Comparison of ENCODE assay signal across 6 mouse cellular contexts in the genomic region with DNA sequence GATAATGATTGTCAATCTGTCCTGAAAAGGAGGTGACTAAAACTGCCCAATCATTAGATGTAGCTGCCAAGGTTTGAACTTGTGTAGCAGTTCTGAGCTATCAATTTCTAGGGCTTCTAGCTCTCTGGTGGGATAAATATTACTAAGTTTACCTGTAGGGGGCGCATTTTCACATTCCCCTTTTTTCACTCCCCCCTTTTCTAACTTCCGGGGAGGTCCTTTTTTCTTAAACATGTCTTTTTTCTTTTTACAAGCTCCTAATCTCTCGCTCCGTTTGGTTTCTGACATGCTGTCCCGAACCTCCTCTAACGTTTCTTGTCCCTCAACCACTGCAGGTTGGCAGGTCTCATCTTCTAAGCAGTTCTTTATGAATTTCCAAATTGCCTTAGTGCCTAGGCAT.
DNase-seq lines count a peak whose midpoint lies in the region; ATAC-seq and TF ChIP-seq lines count a peak whose summit lies in the region.
"Not testable (repeated sequence)": the region's sequence is repeated elsewhere in the genome, so short reads cannot be mapped to it uniquely, and the experiment has no call there.

No protein-coding gene starts in this region.

- TF ChIP-seq CTCF in CH12.LX (conservative IDR thresholded peaks at IDR 0.05 in 1 of 2, IDR thresholded peaks at IDR 0.05 in 1 of 2; ENCODE audit: low read depth in 2 of 2, low read length in 2 of 2) = not testable (repeated sequence)

- H3K9me3 ChIP-seq in CH12.LX (replicated peaks; ENCODE audit: low read length); stomach, embryonic 16.5 days (replicated peaks; ENCODE audit: control insufficient read depth, low read length): not testable (repeated sequence)

- WGBS in stomach, embryonic 16.5 days = 80% methylated on average over 6 of the region's 6 CpGs

- H3K79me2 ChIP-seq in CH12.LX (replicated peaks; ENCODE audit: control insufficient read depth, extremely low read depth, insufficient read depth, poor library complexity, severe bottlenecking); myocyte (ENCODE audit: control insufficient read depth, insufficient read depth): not testable (repeated sequence)

- DNase-seq in 416B (ENCODE audit: low read depth) (peak; percentile 26), CH12.LX (ENCODE audit: extremely low read depth) (peak; percentile 36), NIH3T3 (ENCODE audit: low read depth) (peak; percentile 32)
- peak; percentile 19 for DNase-seq in induced T-regulatory cell, adult 2 months (ENCODE audit: low read depth)

- not testable (repeated sequence) for H3K4me1 ChIP-seq in CH12.LX (ENCODE audit: control insufficient read depth in 1 of 2, insufficient read depth in 2 of 2); stomach, embryonic 16.5 days (ENCODE audit: control insufficient read depth, insufficient read depth, low read length)

- ATAC-seq in stomach, embryonic 16.5 days (ENCODE audit: insufficient read depth, low FRiP score) = not testable (repeated sequence)

- peaks cover 12 to 15% of the 10 kb centered on the region in 2 experiments for H3K36me3 ChIP-seq in CH12.LX (replicated peaks in 1 of 2; ENCODE audit: control insufficient read depth in 1 of 2, insufficient read depth in 1 of 2, low read length in 1 of 2)
- H3K36me3 ChIP-seq in myocyte (ENCODE audit: control insufficient read depth, insufficient read depth); stomach, embryonic 16.5 days (ENCODE audit: control insufficient read depth, insufficient read depth, low read length): not testable (repeated sequence)

- not testable (repeated sequence) for H3K27me3 ChIP-seq in CH12.LX (replicated peaks); myocyte (ENCODE audit: control insufficient read depth, insufficient read depth, insufficient read length); stomach, embryonic 16.5 days (ENCODE audit: control insufficient read depth, insufficient read depth, low read length)

- peak overlapping the region; percentile 64 for H3K9ac ChIP-seq in CH12.LX (ENCODE audit: insufficient read depth, low read depth)
- not testable (repeated sequence) for H3K9ac ChIP-seq in stomach, embryonic 16.5 days (ENCODE audit: low read length)

- in situ Hi-C loops in CH12.LX (cut with MboI; ENCODE audit: low pct_ligation_motif_present, low pct_unique_long_range_greater_than_20kb, low sequenced_read_pairs) = not testable (repeated sequence)

- not testable (repeated sequence) for TF ChIP-seq RAD21 in CH12.LX (IDR thresholded peaks at IDR 0.05; ENCODE audit: low read depth, low read length)

- dilution Hi-C loops in CH12.LX (cut with MboI; ENCODE audit: extremely low pct_ligation_motif_present, extremely low pct_unique_long_range_greater_than_20kb, low sequenced_read_pairs) = not testable (repeated sequence)

- H3K4me3 ChIP-seq in CH12.LX (replicated peaks in 1 of 3; ENCODE audit: low read depth in 2 of 3, low read length in 2 of 3, poor library complexity in 1 of 3) (peak overlapping the region in 2 of 3 experiments; percentile 23 to 54), myocyte (peak overlapping the region; percentile 15)
- not testable (repeated sequence) for H3K4me3 ChIP-seq in stomach, embryonic 16.5 days (replicated peaks; ENCODE audit: low read length)

- not testable (repeated sequence) for H3ac ChIP-seq in myocyte (ENCODE audit: control insufficient read depth, insufficient read length)

- H3K27ac ChIP-seq in CH12.LX (ENCODE audit: insufficient read depth, low read depth) = peak overlapping the region; percentile 69
- not testable (repeated sequence) for H3K27ac ChIP-seq in stomach, embryonic 16.5 days (ENCODE audit: low read length)

- TF ChIP-seq POLR2A in CH12.LX (IDR thresholded peaks at IDR 0.05; ENCODE audit: low read depth, low read length); myocyte (IDR thresholded peaks at IDR 0.05; ENCODE audit: insufficient read length, low read depth): not testable (repeated sequence)

- TF ChIP-seq EP300 in CH12.LX (IDR thresholded peaks at IDR 0.05; ENCODE audit: low read length) = not testable (repeated sequence)

- peak overlapping the region; percentile 84 for H3K4me2 ChIP-seq in CH12.LX (ENCODE audit: insufficient read depth, low read depth, poor library complexity, severe bottlenecking)
- H3K4me2 ChIP-seq in myocyte (ENCODE audit: low read depth) = peak overlapping the region; percentile 60
- H3K4me2 ChIP-seq in stomach, embryonic 16.5 days (ENCODE audit: low read depth, low read length) = 0 out of 2 replicates have a peak overlapping the region, but pooled peaks have one; percentile 12

Comparison
In these comparisons a context has a peak if more than half of its experiments do, and no peak if none do; other contexts are left out.
1. H3K4me2 ChIP-seq: peak in every context shown above with its lines; median percentile 84 in CH12.LX; 60 in myocyte; 12 in stomach, embryonic 16.5 days.